Mouse (Mus musculus) left cerebral cortex, postnatal 14 days (tissue): Measurements from ENCODE around the gene Tspan13. TPM values are rescaled to one million over a fixed set of nuclear protein-coding genes. Genes with fewer than 3 reads are reported as not detected.

ENCODE experiments used
- DNase-seq, 2 experiments: peaks; one replicate each; pipeline ENCODE4 v3.0.0; 2021 to 2022; ENCODE audit warnings: low spot score in 2 of 2, mixed read lengths in 1 of 2
- intact Hi-C: fragments of 180-260 bp; cut with DNase I; formaldehyde crosslinking; loops from one replicate; pipeline ENCODE4 v1.15.1; 2025
- total RNA-seq, 2 experiments: library from RNA; stranded (reverse); gene quantifications; 2 replicates each; pipeline ENCODE4 v1.2.3; 2021

Gene Tspan13
- total RNA-seq, 2 experiments from 2014 or later, result 221 to 230 TPM

DNA sequence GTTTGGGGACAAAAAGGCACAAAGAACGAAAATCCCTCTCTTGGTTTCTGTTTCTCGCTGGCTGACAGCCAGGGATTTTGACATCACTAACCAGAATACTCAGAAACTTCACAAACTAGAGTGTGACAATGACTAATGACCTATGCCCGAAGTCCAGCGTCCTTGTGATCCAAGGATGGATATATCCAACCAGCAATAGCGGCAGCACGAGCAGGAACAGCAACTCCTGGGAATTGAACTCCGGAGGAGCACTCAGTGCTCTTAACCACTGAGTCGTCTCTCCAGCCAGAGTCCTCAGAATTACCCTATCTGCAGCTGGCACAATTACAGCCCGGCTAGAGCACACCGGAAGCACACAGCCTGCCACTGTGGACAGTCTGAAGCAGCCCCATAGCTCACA is 5.5 kb downstream of the Tspan13 start:
- no peak for DNase-seq
- intact Hi-C loops, result no loop called here

- intact Hi-C loops, result no loop called here
- no peak for DNase-seq
Measured at GRCm38 (mm10) chr12:36036121-36036520, 6.2 kb downstream of the Tspan13 start.

- intact Hi-C loops, result no loop called here
- no peak for DNase-seq
Measured at GRCm38 (mm10) chr12:36035501-36035900, 6.8 kb downstream of the Tspan13 start.

GRCm38 (mm10) chr12:36032419-36032818 is 9.9 kb downstream of the Tspan13 start:
- intact Hi-C loops, result no loop called here
- no peak for DNase-seq

GRCm38 (mm10) chr12:36030660-36031363 is 11.5 kb downstream of the Tspan13 start:
- intact Hi-C loops, result no loop called here
- DNase-seq, result no peak

GRCm38 (mm10) chr12:36029687-36030086 is 12.6 kb downstream of the Tspan13 start:
- no peak for DNase-seq
- intact Hi-C loops, result no loop called here

GRCm38 (mm10) chr12:36028968-36029645 is 13.2 kb downstream of the Tspan13 start:
- intact Hi-C loops, result no loop called here
- DNase-seq, result peak; percentile 47 to 49

- intact Hi-C loops, result no loop called here
- DNase-seq, result peak in 1 of 2 experiments; percentile 49
Measured at GRCm38 (mm10) chr12:36027171-36027570, 15.1 kb downstream of the Tspan13 start.

DNA sequence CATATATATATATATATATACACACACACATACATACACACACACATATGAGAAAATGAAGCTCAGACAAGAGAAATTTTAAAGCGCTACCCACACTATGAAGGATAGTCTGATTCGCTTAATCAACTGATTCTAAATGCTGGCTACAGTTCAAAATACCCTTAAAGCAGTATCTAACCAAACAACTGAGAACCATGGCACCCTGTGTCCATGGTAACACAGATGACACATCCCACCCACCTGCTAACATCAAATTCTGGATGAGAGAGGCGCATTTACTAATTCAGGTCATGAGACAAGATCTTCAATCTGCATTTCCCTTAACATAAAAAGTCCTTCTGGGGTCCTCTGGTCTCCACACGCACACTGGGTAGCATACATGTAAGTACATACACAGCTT is 16.2 kb downstream of the Tspan13 start:
- DNase-seq, result peak in 1 of 2 experiments; percentile 55
- intact Hi-C loops, result no loop called here

DNA sequence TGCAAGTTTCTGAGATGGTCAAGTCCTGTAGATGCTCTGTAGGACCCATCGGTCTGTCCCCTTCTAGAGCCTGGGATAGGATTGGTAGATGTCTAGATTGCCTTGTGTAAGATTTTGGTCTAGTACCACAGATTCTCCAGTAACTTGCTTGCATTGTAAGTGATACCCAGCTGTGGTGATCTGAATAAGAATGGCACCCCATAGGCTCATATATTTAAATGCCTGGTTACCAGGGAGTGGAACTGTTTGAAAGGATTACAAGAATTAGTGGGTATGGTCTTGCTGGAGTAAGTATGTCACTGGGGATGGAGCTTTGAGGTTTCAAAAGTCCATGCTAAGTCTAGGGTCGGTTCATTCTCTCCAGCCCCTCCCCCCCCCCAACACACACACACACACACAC is 21.6 kb downstream of the Tspan13 start:
- intact Hi-C loops, result no loop called here
- no peak for DNase-seq

GRCm38 (mm10) chr12:36020081-36020480 is 22.2 kb downstream of the Tspan13 start:
- intact Hi-C loops, result no loop called here
- no peak for DNase-seq

GRCm38 (mm10) chr12:36019572-36019971 is 22.7 kb downstream of the Tspan13 start:
- intact Hi-C loops, result no loop called here

DNA sequence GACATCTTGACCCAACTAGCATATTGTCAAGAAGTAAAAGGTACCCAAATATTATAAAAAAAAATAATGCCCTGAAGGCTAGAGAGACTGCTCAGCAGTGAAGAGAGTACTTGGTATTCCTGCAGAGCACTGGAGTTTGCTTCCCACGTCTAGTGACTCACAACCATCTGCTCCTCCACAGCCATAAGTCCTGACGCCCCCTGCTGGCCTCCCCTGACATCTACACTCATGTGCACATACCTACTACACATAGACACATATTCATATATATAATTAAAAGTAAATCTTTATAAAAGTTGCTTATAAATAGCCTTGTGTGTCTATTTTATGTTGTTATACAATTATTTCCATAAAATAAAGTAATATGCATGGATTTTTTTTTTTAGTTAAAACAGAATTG is 24.5 kb downstream of the Tspan13 start:
- intact Hi-C loops, result no loop called here
- no peak for DNase-seq

More at GRCm38 (mm10) chr12:36019572-36019971, 22.7 kb downstream of the Tspan13 start:
- DNase-seq, result no peak

DNA sequence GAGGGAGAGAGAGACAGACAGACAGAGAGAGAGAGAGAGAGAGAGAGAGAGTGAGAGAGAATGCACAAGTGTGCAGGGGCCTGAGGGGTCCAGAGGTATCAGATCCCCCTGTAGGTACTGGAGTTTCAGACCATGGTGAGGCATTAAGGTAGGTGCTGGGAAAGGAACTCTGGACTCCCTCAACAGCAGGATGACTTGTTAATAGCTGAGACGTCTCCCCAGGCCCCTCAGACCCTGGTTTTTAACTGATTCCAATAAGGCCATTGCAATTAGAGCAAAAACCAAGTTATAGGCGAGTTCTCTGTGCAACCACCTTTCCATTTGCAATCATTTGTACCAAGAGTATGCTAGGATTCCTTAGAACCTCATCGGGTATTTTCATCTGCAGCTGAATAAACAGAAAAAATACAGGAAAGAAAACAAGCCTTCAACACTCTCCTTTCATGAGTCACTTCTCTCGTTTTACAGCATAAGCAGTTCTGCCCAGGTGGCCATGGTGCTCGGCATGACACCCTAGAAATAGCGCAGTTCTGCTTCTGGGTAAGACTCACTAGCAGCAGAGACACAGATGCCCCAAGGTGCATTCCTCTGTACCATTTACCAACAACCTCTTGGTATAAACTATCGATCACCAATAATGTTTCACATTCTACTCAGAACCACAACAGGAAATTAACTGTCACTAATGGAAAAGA is 28.9 kb downstream of the Tspan13 start:
- intact Hi-C loops, result no loop called here
- DNase-seq, result no peak

DNA sequence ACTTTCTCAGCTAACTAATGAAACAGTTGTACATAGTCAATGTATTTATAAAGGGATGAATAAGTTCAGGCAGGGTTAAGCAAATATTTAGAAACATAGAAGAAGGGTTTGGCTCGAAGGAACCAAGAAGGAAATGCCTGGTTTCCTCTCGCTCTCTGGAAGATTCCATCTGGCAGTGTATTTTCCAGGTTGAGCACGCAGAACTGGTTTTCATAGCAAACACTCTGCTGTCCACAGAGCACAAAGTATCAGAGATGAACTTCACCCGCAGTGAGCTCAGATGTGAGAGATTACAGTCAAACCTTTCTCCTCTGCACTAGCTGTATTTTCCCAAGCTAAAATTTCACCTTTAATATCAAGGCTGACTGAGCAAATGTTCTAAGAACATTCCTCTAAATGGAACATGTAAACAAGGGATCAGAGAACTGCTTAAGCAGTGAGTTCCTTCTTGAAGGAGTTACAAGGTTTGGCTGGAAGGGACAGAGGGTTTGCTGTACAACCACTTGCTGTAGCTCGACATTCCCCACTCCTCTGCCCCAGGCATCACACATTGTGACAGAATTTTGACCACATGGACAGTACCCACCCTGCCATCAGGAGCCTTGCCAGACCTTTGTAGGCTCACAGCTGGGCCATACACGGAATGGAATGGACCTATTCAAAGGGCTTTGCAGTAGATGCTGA is 33.8 kb downstream of the Tspan13 start:
- DNase-seq, result no peak
- intact Hi-C loops, result no loop called here

DNA sequence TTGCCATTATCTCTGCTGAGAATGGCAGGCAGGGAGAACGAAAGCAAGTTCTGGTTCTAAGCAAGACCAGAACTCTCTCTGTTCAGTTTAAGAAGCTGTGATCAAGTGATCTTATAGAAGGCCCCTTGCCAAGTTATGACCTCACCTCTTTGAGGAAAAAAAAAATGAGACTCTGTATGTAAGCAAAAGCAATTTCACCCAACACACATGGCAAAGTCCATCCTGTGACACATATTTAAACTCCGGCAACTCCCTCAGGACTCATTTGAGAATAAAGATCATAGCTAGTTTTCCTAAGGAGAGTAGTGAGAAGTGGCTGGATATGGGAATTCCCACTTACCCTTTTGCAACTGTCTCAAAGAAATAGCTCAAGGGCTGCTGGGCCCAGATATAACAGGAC is 34.7 kb downstream of the Tspan13 start:
- intact Hi-C loops, result no loop called here
- no peak for DNase-seq

GRCm38 (mm10) chr12:36004714-36005113 is 37.6 kb downstream of the Tspan13 start:
- DNase-seq, result no peak
- intact Hi-C loops, result no loop called here

GRCm38 (mm10) chr12:35995799-35996198 is 46.5 kb downstream of the Tspan13 start:
- peak in 1 of 2 experiments; percentile 38 for DNase-seq
- intact Hi-C loops, result loop anchor here (5.0 kb wide), 2 partner anchors 47 to 98 kb away; partner anchors contain the start of gene Tspan13

DNA sequence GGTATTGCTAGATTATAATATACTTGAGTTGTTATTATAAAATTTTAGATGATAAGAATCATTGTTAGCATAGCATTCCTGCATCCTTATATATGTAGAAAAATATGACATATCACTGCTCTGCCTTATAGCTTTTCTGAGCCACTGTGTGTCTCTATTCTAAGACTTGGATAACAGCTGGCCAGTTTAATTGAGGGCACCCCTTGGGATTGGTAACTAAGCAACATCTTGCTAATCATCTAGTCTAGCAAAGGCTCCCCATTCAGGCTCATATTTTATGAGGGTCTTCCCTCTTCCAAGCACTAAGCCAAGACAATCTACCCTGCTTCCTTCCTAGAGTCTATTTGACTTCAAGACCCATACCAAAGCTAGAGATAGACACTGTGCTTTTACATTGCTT is 48.2 kb downstream of the Tspan13 start:
- DNase-seq, result no peak
- intact Hi-C loops, result no loop called here

GRCm38 (mm10) chr12:35993583-35993982 is 48.7 kb downstream of the Tspan13 start:
- no peak for DNase-seq
- intact Hi-C loops, result no loop called here
